Mouse (Mus musculus) ES-E14 (cell line): ENCODE measurements around the gene Mlec. TPM values are rescaled to one million over a fixed set of nuclear protein-coding genes. Genes with fewer than 3 reads are reported as not detected.

Experiments used
- DNase-seq: peaks from one replicate; pipeline ENCODE4 v3.0.0-alpha.2; 2013; ENCODE audit warnings: low read depth, low spot score
- H3K27ac ChIP-seq: 2 replicates; pipeline ENCODE4 v1.5.1; 2012; ENCODE audit warnings: low read depth, mild to moderate bottlenecking, low read length, moderate library complexity, mixed read lengths; ENCODE audit not compliant: poor library complexity, insufficient read depth, severe bottlenecking
- H3K36me3 ChIP-seq: 2 replicates; pipeline ENCODE4 v1.6.1; 2012; ENCODE audit warnings: mild to moderate bottlenecking, low read length, moderate library complexity, mixed read lengths; ENCODE audit not compliant: control insufficient read depth, poor library complexity, insufficient read depth, severe bottlenecking
- H3K4me1 ChIP-seq, 2 experiments: fragments of 150-350 bp in 1 of 2; sonication (generic) in 1 of 2; 2 replicates each; pipeline ENCODE4 v1.6.1; 2012; ENCODE audit warnings: low read length in 2 of 2, mild to moderate bottlenecking in 1 of 2, mixed read lengths in 1 of 2; ENCODE audit not compliant: control insufficient read depth in 2 of 2, insufficient read depth in 2 of 2, poor library complexity in 1 of 2
- H3K4me3 ChIP-seq, 2 experiments: fragments of 150-350 bp in 1 of 2; sonication (generic) in 1 of 2; 2 replicates each; pipeline ENCODE4 v1.5.1; 2012; ENCODE audit warnings: low read length in 2 of 2, low read depth in 1 of 2, mild to moderate bottlenecking in 1 of 2, mixed read lengths in 1 of 2; ENCODE audit not compliant: insufficient read depth in 1 of 2, poor library complexity in 1 of 2, severe bottlenecking in 1 of 2
- H3K9ac ChIP-seq: 2 replicates; pipeline ENCODE4 v1.6.1; 2012; ENCODE audit warnings: low read depth, mild to moderate bottlenecking, low read length, mixed read lengths; ENCODE audit not compliant: poor library complexity, insufficient read depth, severe bottlenecking
- H3K9me3 ChIP-seq: fragments of 150-350 bp; sonication (generic); 2 replicates; pipeline ENCODE4 v1.6.1; 2012; ENCODE audit warnings: low read depth, mild to moderate bottlenecking, low read length; ENCODE audit not compliant: control insufficient read depth, insufficient read depth
- CHD2 ChIP-seq: IDR thresholded peaks from 2 replicates; pipeline ENCODE4 v1.6.1; 2014; ENCODE audit warnings: mild to moderate bottlenecking, low read depth, low read length, inconsistent platforms
- HCFC1 ChIP-seq: IDR thresholded peaks from 2 replicates; pipeline ENCODE4 v1.6.1; 2012; ENCODE audit warnings: low read length, inconsistent platforms, borderline replicate concordance; ENCODE audit not compliant: insufficient read depth
- MAFK ChIP-seq: IDR thresholded peaks from 2 replicates; pipeline ENCODE4 v1.6.1; 2014; ENCODE audit warnings: mild to moderate bottlenecking, low read depth, low read length, inconsistent platforms; ENCODE audit not compliant: insufficient read depth
- ZC3H11A ChIP-seq: IDR thresholded peaks from 2 replicates; pipeline ENCODE4 v1.6.1; 2012; ENCODE audit warnings: low read depth, mild to moderate bottlenecking, inconsistent platforms, low read length, borderline replicate concordance
- ZNF384 ChIP-seq: IDR thresholded peaks from 2 replicates; pipeline ENCODE4 v1.6.1; 2012; ENCODE audit warnings: low read depth, low read length, inconsistent platforms
- in situ Hi-C, 2 experiments: fragments of 600-800 bp; cut with MboI; formaldehyde crosslinking; loops; one replicate each; pipeline ENCODE4 v1.15.1; 2025; ENCODE audit warnings: low sequenced_read_pairs in 2 of 2, inconsistent platforms in 1 of 2; ENCODE audit not compliant: unreplicated experiment in 2 of 2
- total RNA-seq: library from RNA; depleted of rRNA; stranded (reverse); fragments of 300-350 nt; gene quantifications from 2 replicates; pipeline ENCODE4 v1.2.3, GENCODE M21; 2012

The Mlec gene
- total RNA-seq, 1 experiment: 191 TPM

GRCm38 (mm10) chr5:115155156-115155631 is 2.8 kb downstream of the Mlec start:
- Histone ChIP-seq H3K27ac (peak overlapping the region; percentile 55; the same call in 1 of the 2 replicates), H3K4me3 (peak overlapping the region; percentile 87 to 89), H3K4me1 (peaks cover 6 to 24% of the 10 kb centered on the region in 2 experiments), H3K9ac (peak overlapping the region; percentile 64), H3K9me3 (no peaks in the 10 kb centered on the region), H3K36me3 (peaks cover 12% of the 10 kb centered on the region)
- no peak for DNase-seq
- TF ChIP-seq HCFC1: no peak
- no peak for TF ChIP-seq ZNF384
- TF ChIP-seq ZC3H11A: no peak
- TF ChIP-seq CHD2: no peak
- TF ChIP-seq MAFK: no peak
- in situ Hi-C loops: no loop called here

DNA sequence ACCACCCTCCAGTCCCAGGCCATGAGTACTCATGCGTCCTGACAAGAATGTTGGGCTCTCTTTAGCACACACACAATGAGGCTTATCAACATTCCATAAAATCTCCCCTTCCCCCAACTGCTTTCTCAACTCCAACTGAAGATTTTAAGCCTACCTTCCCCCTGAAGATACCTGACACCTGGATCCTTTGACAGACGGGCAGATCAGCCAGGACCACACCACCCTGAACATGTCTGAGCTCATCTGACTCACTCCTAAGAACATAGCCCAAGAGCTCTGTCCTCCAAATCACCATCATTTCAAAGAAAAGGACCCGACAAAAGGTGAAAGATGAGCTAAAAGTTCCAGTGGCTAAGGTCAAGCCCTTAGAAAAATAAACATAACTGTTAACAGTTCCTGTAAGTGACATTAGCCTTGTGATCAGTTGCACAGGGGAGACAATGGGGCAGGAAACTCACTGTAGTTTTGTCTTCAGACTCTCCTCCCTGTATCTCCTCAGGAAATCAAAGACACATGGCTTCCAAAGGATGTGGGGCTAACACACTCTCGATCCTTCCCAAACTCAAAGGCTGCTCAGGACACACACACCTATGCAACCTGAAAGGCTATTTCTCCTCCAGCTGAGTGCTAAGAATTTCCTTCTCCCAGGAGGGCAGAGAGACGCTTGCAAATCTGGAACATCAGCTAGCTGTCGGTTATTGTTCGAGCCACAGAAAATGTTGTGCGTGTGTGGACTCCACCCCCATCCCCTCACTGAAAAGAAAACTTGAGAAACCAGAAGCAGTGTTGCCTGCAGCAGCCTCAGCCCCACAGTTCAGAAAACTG is 5.6 kb downstream of the Mlec start:
- Histone ChIP-seq H3K9me3 (no peaks in the 10 kb centered on the region), H3K36me3 (peaks cover 32% of the 10 kb centered on the region), H3K9ac (peak overlapping the region; percentile 21; the same call in 1 of the 2 replicates), H3K27ac (peak overlapping the region; percentile 37; the same call in 1 of the 2 replicates), H3K4me3 (no peak overlapping the region), H3K4me1 (peaks cover 6 to 25% of the 10 kb centered on the region in 2 experiments)
- in situ Hi-C loops: no loop called here
- TF ChIP-seq CHD2 (no peak), ZNF384 (no peak), HCFC1 (no peak), ZC3H11A (no peak), MAFK (no peak)
- no peak for DNase-seq

DNA sequence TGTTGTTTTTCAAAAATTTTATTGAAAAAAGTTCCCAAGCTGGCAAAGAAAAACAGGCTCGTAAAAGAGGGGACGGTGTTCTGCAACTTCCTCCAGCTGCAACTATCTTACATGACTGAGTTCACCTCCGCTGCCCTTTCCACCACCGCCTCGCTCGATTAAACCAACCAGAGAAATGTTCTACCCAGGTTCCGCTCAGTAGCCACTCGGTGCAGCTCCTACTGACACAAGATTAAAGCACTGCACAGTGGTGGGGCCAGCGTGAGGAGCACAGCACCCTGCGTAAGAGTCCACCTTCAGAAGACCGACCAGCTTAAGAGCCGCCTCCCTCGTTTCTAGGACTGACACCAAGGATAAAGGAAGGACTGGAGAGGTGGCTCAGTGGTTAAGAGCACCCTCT is 6.5 kb downstream of the Mlec start:
- no peak overlapping the region for H3K27ac ChIP-seq
- in situ Hi-C loops: no loop called here
- H3K4me1 ChIP-seq: peaks cover 6 to 25% of the 10 kb centered on the region in 2 experiments
- H3K9ac ChIP-seq: no peak overlapping the region; the same call in 1 of the 2 replicates
- H3K4me3 ChIP-seq: 0 out of 4 replicates have a peak overlapping the region, but pooled peaks of 1 of the 2 experiments have one; percentile 2
- no peak for DNase-seq
- H3K36me3 ChIP-seq: peaks cover 39% of the 10 kb centered on the region
- TF ChIP-seq MAFK (no peak), CHD2 (no peak), ZNF384 (no peak), HCFC1 (no peak), ZC3H11A (no peak)
- H3K9me3 ChIP-seq: no peaks in the 10 kb centered on the region

GRCm38 (mm10) chr5:115150991-115151390 is 7.0 kb downstream of the Mlec start:
- TF ChIP-seq CHD2 (no peak), HCFC1 (no peak), ZC3H11A (no peak)
- Histone ChIP-seq H3K36me3 (peaks cover 43% of the 10 kb centered on the region), H3K4me3 (no peak overlapping the region), H3K9me3 (no peaks in the 10 kb centered on the region), H3K27ac (no peak overlapping the region), H3K4me1 (peaks cover 6 to 26% of the 10 kb centered on the region in 2 experiments), H3K9ac (no peak overlapping the region; the same call in 1 of the 2 replicates)
- in situ Hi-C loops: no loop called here
- no peak for DNase-seq
